Mouse (Mus musculus) ES-E14 (cell line): Measurements from ENCODE around the gene Mpst. TPM values are rescaled to one million over a fixed set of nuclear protein-coding genes. Genes with fewer than 3 reads are reported as not detected.

Experiments used
- DNase-seq: peaks from one replicate; pipeline ENCODE4 v3.0.0-alpha.2; 2013; ENCODE audit warnings: low read depth, low spot score
- H3K27ac ChIP-seq: 2 replicates; pipeline ENCODE4 v1.5.1; 2012; ENCODE audit warnings: low read depth, mild to moderate bottlenecking, low read length, moderate library complexity, mixed read lengths; ENCODE audit not compliant: poor library complexity, insufficient read depth, severe bottlenecking
- H3K36me3 ChIP-seq: 2 replicates; pipeline ENCODE4 v1.6.1; 2012; ENCODE audit warnings: mild to moderate bottlenecking, low read length, moderate library complexity, mixed read lengths; ENCODE audit not compliant: control insufficient read depth, poor library complexity, insufficient read depth, severe bottlenecking
- H3K4me1 ChIP-seq, 2 experiments: fragments of 150-350 bp in 1 of 2; sonication (generic) in 1 of 2; 2 replicates each; pipeline ENCODE4 v1.6.1; 2012; ENCODE audit warnings: low read length in 2 of 2, mild to moderate bottlenecking in 1 of 2, mixed read lengths in 1 of 2; ENCODE audit not compliant: control insufficient read depth in 2 of 2, insufficient read depth in 2 of 2, poor library complexity in 1 of 2
- H3K4me3 ChIP-seq, 2 experiments: fragments of 150-350 bp in 1 of 2; sonication (generic) in 1 of 2; 2 replicates each; pipeline ENCODE4 v1.5.1; 2012; ENCODE audit warnings: low read length in 2 of 2, low read depth in 1 of 2, mild to moderate bottlenecking in 1 of 2, mixed read lengths in 1 of 2; ENCODE audit not compliant: insufficient read depth in 1 of 2, poor library complexity in 1 of 2, severe bottlenecking in 1 of 2
- H3K9ac ChIP-seq: 2 replicates; pipeline ENCODE4 v1.6.1; 2012; ENCODE audit warnings: low read depth, mild to moderate bottlenecking, low read length, mixed read lengths; ENCODE audit not compliant: poor library complexity, insufficient read depth, severe bottlenecking
- H3K9me3 ChIP-seq: fragments of 150-350 bp; sonication (generic); 2 replicates; pipeline ENCODE4 v1.6.1; 2012; ENCODE audit warnings: low read depth, mild to moderate bottlenecking, low read length; ENCODE audit not compliant: control insufficient read depth, insufficient read depth
- CHD2 ChIP-seq: IDR thresholded peaks from 2 replicates; pipeline ENCODE4 v1.6.1; 2014; ENCODE audit warnings: mild to moderate bottlenecking, low read depth, low read length, inconsistent platforms
- HCFC1 ChIP-seq: IDR thresholded peaks from 2 replicates; pipeline ENCODE4 v1.6.1; 2012; ENCODE audit warnings: low read length, inconsistent platforms, borderline replicate concordance; ENCODE audit not compliant: insufficient read depth
- MAFK ChIP-seq: IDR thresholded peaks from 2 replicates; pipeline ENCODE4 v1.6.1; 2014; ENCODE audit warnings: mild to moderate bottlenecking, low read depth, low read length, inconsistent platforms; ENCODE audit not compliant: insufficient read depth
- ZC3H11A ChIP-seq: IDR thresholded peaks from 2 replicates; pipeline ENCODE4 v1.6.1; 2012; ENCODE audit warnings: low read depth, mild to moderate bottlenecking, inconsistent platforms, low read length, borderline replicate concordance
- ZNF384 ChIP-seq: IDR thresholded peaks from 2 replicates; pipeline ENCODE4 v1.6.1; 2012; ENCODE audit warnings: low read depth, low read length, inconsistent platforms
- in situ Hi-C, 2 experiments: fragments of 600-800 bp; cut with MboI; formaldehyde crosslinking; loops; one replicate each; pipeline ENCODE4 v1.15.1; 2025; ENCODE audit warnings: low sequenced_read_pairs in 2 of 2, inconsistent platforms in 1 of 2; ENCODE audit not compliant: unreplicated experiment in 2 of 2
- total RNA-seq: library from RNA; depleted of rRNA; stranded (reverse); fragments of 300-350 nt; gene quantifications from 2 replicates; pipeline ENCODE4 v1.2.3, GENCODE M21; 2012

Mpst gene
- total RNA-seq, 1 experiment, result 15.1 TPM

GRCm38 (mm10) chr15:78451201-78451600, 45.0 kb downstream of the Mpst start:
- no peaks in the 10 kb centered on the region for H3K9me3 ChIP-seq
- DNase-seq, result no peak
- no peaks in the 10 kb centered on the region for H3K36me3 ChIP-seq
- no peak overlapping the region for H3K27ac ChIP-seq
- in situ Hi-C loops, result no loop called here
- H3K9ac ChIP-seq, result no peak overlapping the region
- no peak overlapping the region for H3K4me3 ChIP-seq
- TF ChIP-seq MAFK (no peak), HCFC1 (no peak), CHD2 (no peak), ZC3H11A (no peak), ZNF384 (no peak)
- peaks cover 3 to 21% of the 10 kb centered on the region in 2 experiments; a peak in 2 of 4 replicates for H3K4me1 ChIP-seq

DNA sequence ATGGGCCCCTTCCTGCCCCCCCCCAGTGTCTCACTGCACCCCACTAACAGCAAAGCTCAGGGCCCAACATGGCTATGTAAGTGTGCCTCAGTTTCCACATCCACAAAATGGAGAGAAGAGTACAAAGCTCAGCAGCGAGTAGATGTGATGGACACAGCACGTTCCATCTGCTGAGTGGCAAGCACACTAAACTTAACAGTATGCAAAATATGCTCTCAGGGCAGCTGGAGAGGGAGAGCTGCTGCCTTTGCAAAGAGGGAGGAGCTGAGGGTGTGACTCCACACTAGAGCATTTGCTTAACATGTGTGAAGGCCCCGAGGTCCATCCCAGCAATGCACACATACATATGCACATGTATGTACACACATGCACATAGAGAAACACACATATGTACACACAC, 46.7 kb downstream of the Mpst start:
- no peak overlapping the region for H3K9ac ChIP-seq
- TF ChIP-seq MAFK (no peak), ZC3H11A (no peak)
- no peaks in the 10 kb centered on the region for H3K9me3 ChIP-seq
- in situ Hi-C loops, result no loop called here
- H3K4me1 ChIP-seq, result peaks cover 2 to 21% of the 10 kb centered on the region in 2 experiments; a peak in 2 of 4 replicates
- H3K4me3 ChIP-seq, result no peak overlapping the region
- H3K36me3 ChIP-seq, result no peaks in the 10 kb centered on the region
- DNase-seq, result no peak
- no peak overlapping the region for H3K27ac ChIP-seq

DNA sequence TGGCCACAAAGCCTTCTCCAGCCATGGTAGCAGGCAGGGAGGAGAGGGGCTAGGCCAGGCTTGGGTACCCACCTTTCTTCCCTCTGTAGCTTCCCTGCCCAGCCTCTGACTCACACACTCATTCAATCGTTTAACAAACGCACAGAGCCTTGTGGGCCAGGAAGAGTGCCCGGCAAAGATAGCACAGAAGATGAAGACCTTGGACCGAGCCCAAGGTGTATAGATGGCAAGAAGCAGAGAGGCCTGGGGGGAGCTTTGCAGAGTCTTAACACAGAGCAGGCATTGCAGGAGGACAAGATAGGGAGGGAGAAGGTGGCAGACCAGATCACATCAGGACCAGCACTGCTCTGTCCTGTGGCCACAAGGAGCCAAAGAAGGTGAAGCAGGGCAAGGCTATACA, 49.0 kb downstream of the Mpst start:
- Histone ChIP-seq H3K9ac (no peak overlapping the region), H3K4me3 (no peak overlapping the region)

GRCm38 (mm10) chr15:78456051-78456450, 49.8 kb downstream of the Mpst start:
- peaks cover 0 to 6% of the 10 kb centered on the region in 2 experiments; a peak in 1 of 4 replicates for H3K4me1 ChIP-seq
- H3K4me3 ChIP-seq, result no peak overlapping the region
- H3K9me3 ChIP-seq, result no peaks in the 10 kb centered on the region
- no peak for DNase-seq
- in situ Hi-C loops, result no loop called here
- no peaks in the 10 kb centered on the region for H3K36me3 ChIP-seq
- H3K9ac ChIP-seq, result no peak overlapping the region
- TF ChIP-seq ZNF384 (no peak), MAFK (no peak), ZC3H11A (no peak), CHD2 (no peak), HCFC1 (no peak)
- no peak overlapping the region for H3K27ac ChIP-seq

More for the DNA sequence above, 49.0 kb downstream of the Mpst start:
- no peak overlapping the region for H3K27ac ChIP-seq
- no peaks in the 10 kb centered on the region for H3K9me3 ChIP-seq
- H3K4me1 ChIP-seq, result peaks cover 0 to 8% of the 10 kb centered on the region in 2 experiments; a peak in 1 of 4 replicates
- in situ Hi-C loops, result no loop called here
- no peak for TF ChIP-seq ZNF384
- no peak for TF ChIP-seq MAFK
- no peak for TF ChIP-seq CHD2
- no peak for TF ChIP-seq ZC3H11A
- no peak for TF ChIP-seq HCFC1
- H3K36me3 ChIP-seq, result no peaks in the 10 kb centered on the region
- DNase-seq, result no peak

DNA sequence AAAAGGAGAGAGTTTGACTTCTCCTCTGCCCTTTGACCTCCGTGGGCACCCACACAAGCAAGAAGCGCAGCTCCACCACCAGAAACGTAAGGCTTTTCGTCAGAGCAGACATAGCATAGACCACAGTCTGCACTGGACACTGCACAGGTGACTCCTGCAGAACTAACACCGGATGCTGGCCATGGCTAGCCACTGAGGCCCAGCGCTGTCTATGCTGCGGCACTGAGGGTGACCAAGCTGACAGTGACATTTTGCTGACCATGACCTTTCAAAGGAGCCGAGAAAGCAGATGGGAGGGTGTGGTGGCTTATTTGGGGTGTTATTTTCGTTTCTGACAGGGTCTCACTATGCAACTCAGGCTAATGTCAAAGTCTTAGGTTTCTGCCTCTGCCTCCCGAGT, 51.0 kb downstream of the Mpst start:
- no peak overlapping the region for H3K27ac ChIP-seq
- in situ Hi-C loops, result no loop called here
- DNase-seq, result no peak
- no peak overlapping the region for H3K9ac ChIP-seq
- H3K4me3 ChIP-seq, result no peak overlapping the region
- peaks cover 0 to 4% of the 10 kb centered on the region in 2 experiments; a peak in 1 of 4 replicates for H3K4me1 ChIP-seq
- H3K36me3 ChIP-seq, result no peaks in the 10 kb centered on the region
- TF ChIP-seq MAFK, result no peak
- no peak for TF ChIP-seq CHD2
- TF ChIP-seq HCFC1, result no peak
- no peak for TF ChIP-seq ZC3H11A
- H3K9me3 ChIP-seq, result no peaks in the 10 kb centered on the region
